Mouse (Mus musculus) embryonic fibroblast, embryonic 13.5 days (primary cell): ENCODE data around the gene Unc93a2.
"Not testable (repeated sequence)": the region's sequence is repeated elsewhere in the genome, so short reads cannot be mapped to it uniquely, and the experiment has no call there.

Experiments used
- CTCF ChIP-seq: IDR thresholded peaks from 2 replicates; pipeline ENCODE4 v1.5.1; 2011; ENCODE audit warnings: mild to moderate bottlenecking, control low read depth, low read length, moderate library complexity, borderline replicate concordance; ENCODE audit not compliant: insufficient read depth
- POLR2A ChIP-seq: IDR thresholded peaks from 2 replicates; pipeline ENCODE4 v1.6.1; 2011; ENCODE audit warnings: low read depth, mild to moderate bottlenecking, control low read depth, low read length, moderate library complexity

DNA sequence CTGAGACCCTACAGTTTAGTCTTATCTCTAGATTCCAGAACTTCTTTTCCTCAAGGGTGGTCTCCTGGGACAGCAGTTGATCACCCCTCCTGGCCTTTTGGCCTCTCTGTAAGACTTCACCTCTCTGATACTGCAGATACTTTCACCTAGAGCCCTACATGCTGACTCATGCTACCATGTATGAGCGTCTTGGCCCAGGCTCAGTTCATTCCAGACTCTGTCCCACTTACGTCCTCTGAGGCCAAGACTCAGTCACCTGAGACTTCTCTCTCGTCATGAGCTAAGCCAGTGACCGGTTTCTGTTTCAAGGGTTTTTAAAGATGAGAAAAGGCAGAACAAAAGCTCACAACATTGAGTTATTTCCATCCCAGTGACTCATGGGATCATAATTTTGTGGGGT lies 48.9 kb upstream of the Unc93a2 start:
- not testable (repeated sequence) for TF ChIP-seq CTCF, POLR2A
